Mouse (Mus musculus): ENCODE results near the gene Vcam1. TPM values are rescaled to one million over a fixed set of nuclear protein-coding genes. Genes with fewer than 3 reads are reported as not detected.

Gene Vcam1
- polyA plus RNA-seq (2012; rRNA removed; ENCODE audit: low replicate concordance), result 7.3 and 8.4 TPM in 2 replicates

GRCm38 (mm10) chr3:116129259-116129738 lies at the start of gene Vcam1:
Gene Vcam1, minus strand, starts transcription at chr3:116129688.

Other genes with a start within 250 kb of the Vcam1 start
- 6.9 and 9.1 TPM in 2 replicates for gene Dph5, start 241.9 kb downstream of the Vcam1 start, polyA plus RNA-seq (2012; rRNA removed; ENCODE audit: low replicate concordance)
- 12.4 and 19.5 TPM in 2 replicates for gene Slc30a7, start 122.3 kb downstream of the Vcam1 start, polyA plus RNA-seq (2012; rRNA removed; ENCODE audit: low replicate concordance)
- gene Extl2, start 122.2 kb downstream of the Vcam1 start, polyA plus RNA-seq (2012; rRNA removed; ENCODE audit: low replicate concordance), result 8.4 and 17.0 TPM in 2 replicates
- 0.21 and 1.1 TPM in 2 replicates for gene Gpr88, start 123.8 kb upstream of the Vcam1 start, polyA plus RNA-seq (2012; rRNA removed; ENCODE audit: low replicate concordance)